Mouse (Mus musculus) right cerebral cortex, postnatal 25 days (tissue): ENCODE measurements at regions not wholly inside any gene's neighbourhood (a gene's known extent, or its start where the extent isn't known, plus 50 kb on each side); places are given as distances from the start of the nearest gene placed in this dataset.
"Not testable (repeated sequence)": the region's sequence is repeated elsewhere in the genome, so short reads cannot be mapped to it uniquely, and the experiment has no call there.

Experiments
- DNase-seq: peaks from one replicate; pipeline ENCODE4 v3.0.0; 2022

GRCm38 (mm10) chr13:26426639-26427038, 343.3 kb downstream of the Hdgfl1 start:
- DNase-seq = no peak

GRCm38 (mm10) chr13:26424513-26424912, 345.5 kb downstream of the Hdgfl1 start:
- no peak for DNase-seq

GRCm38 (mm10) chr13:26405757-26406156, 364.2 kb downstream of the Hdgfl1 start:
- DNase-seq = no peak

GRCm38 (mm10) chr13:26404707-26405106, 365.3 kb downstream of the Hdgfl1 start:
- DNase-seq = no peak

GRCm38 (mm10) chr13:26387861-26388621, 381.9 kb downstream of the Hdgfl1 start:
- DNase-seq = no peak

GRCm38 (mm10) chr13:26382631-26383030, 387.3 kb downstream of the Hdgfl1 start:
- DNase-seq = no peak

- DNase-seq = no peak
These were observed 387.8 kb downstream of the Hdgfl1 start for GRCm38 (mm10) chr13:26382154-26382553.

GRCm38 (mm10) chr13:26375546-26375945, 394.4 kb downstream of the Hdgfl1 start:
- DNase-seq = no peak

GRCm38 (mm10) chr13:26365911-26366310, 404.1 kb downstream of the Hdgfl1 start:
- DNase-seq = not testable (repeated sequence)

GRCm38 (mm10) chr13:26356341-26356740, 413.6 kb downstream of the Hdgfl1 start:
- no peak for DNase-seq

- DNase-seq = no peak
These were observed 415.5 kb downstream of the Hdgfl1 start for GRCm38 (mm10) chr13:26354421-26354820.

- no peak for DNase-seq
These were observed 419.5 kb downstream of the Hdgfl1 start for GRCm38 (mm10) chr13:26350510-26350909.

GRCm38 (mm10) chr13:26338795-26339194, 431.2 kb downstream of the Hdgfl1 start:
- no peak for DNase-seq

GRCm38 (mm10) chr13:26325066-26325465, 444.9 kb downstream of the Hdgfl1 start:
- no peak for DNase-seq

GRCm38 (mm10) chr13:26324633-26325032, 445.3 kb downstream of the Hdgfl1 start:
- no peak for DNase-seq

- DNase-seq = no peak
These were observed 451.4 kb downstream of the Hdgfl1 start for GRCm38 (mm10) chr13:26318557-26318956.

- no peak for DNase-seq
These were observed 457.5 kb downstream of the Hdgfl1 start for GRCm38 (mm10) chr13:26312246-26313010.

GRCm38 (mm10) chr13:26284073-26284444, 485.9 kb downstream of the Hdgfl1 start:
- no peak for DNase-seq

GRCm38 (mm10) chr13:26283397-26284072, 486.4 kb downstream of the Hdgfl1 start:
- no peak for DNase-seq

GRCm38 (mm10) chr13:26282291-26282690, 487.7 kb downstream of the Hdgfl1 start:
- no peak for DNase-seq

GRCm38 (mm10) chr13:26272850-26273249, 497.1 kb downstream of the Hdgfl1 start:
- DNase-seq = no peak

GRCm38 (mm10) chr13:26267501-26267900, 502.5 kb downstream of the Hdgfl1 start:
- no peak for DNase-seq

- no peak for DNase-seq
These were observed 534.0 kb downstream of the Hdgfl1 start for GRCm38 (mm10) chr13:26235941-26236340.

- no peak for DNase-seq
These were observed 535.3 kb downstream of the Hdgfl1 start for GRCm38 (mm10) chr13:26234703-26235102.
